Mouse (Mus musculus) heart, embryonic 15.5 days (tissue): ENCODE measurements around the gene Gm20696. TPM values are rescaled to one million over a fixed set of nuclear protein-coding genes. Genes with fewer than 3 reads are reported as not detected.

Experiments
- ATAC-seq: fragments of 200-750 bp; cut with Nextera tagmentation; replicated peaks from 2 replicates; pipeline ENCODE4 v1.8.0; 2017; ENCODE audit warnings: low read depth, moderate TSS enrichment; ENCODE audit not compliant: insufficient number of reproducible peaks, insufficient read depth, low FRiP score
- H3K27ac ChIP-seq: fragments of 300-500 bp; sonication (generic); 2 replicates; pipeline ENCODE4 v1.5.1; 2015; ENCODE audit warnings: mild to moderate bottlenecking, inconsistent platforms
- H3K27me3 ChIP-seq: fragments of 300-500 bp; sonication (generic); 2 replicates; pipeline ENCODE4 v1.6.1; 2015; ENCODE audit warnings: inconsistent platforms
- H3K36me3 ChIP-seq: fragments of 300-500 bp; sonication (generic); 2 replicates; pipeline ENCODE4 v1.6.1; 2015; ENCODE audit warnings: mild to moderate bottlenecking, inconsistent platforms
- H3K4me1 ChIP-seq: fragments of 300-500 bp; sonication (generic); replicated peaks from 2 replicates; pipeline ENCODE4 v1.6.1; 2015; ENCODE audit warnings: inconsistent platforms
- H3K4me2 ChIP-seq: fragments of 300-500 bp; sonication (generic); 2 replicates; pipeline ENCODE4 v1.6.1; 2015; ENCODE audit warnings: inconsistent platforms, mild to moderate bottlenecking, moderate library complexity
- H3K4me3 ChIP-seq: fragments of 300-500 bp; sonication (generic); 2 replicates; pipeline ENCODE4 v1.5.1; 2015; ENCODE audit warnings: mild to moderate bottlenecking, inconsistent platforms
- H3K9ac ChIP-seq: fragments of 300-500 bp; sonication (generic); 2 replicates; pipeline ENCODE4 v1.6.1; 2015; ENCODE audit warnings: mild to moderate bottlenecking, inconsistent platforms
- H3K9me3 ChIP-seq: fragments of 300-500 bp; sonication (generic); replicated peaks from 2 replicates; pipeline ENCODE4 v1.6.1; 2016; ENCODE audit warnings: inconsistent platforms
- WGBS: fragments of 180-500 bp; shearing (Covaris S2); methylation state at CpG from one replicate; pipeline ENCODE4 v1.1.7; 2015; ENCODE audit warnings: mixed read lengths; 5-methylcytosine and 5-hydroxymethylcytosine counted together
- polyA plus RNA-seq: library from polyadenylated mRNA; unstranded; fragments of >200 nt; fragmentation: Nextera tagmentation; extraction: Ambion mirVana; gene quantifications from 2 replicates; pipeline ENCODE4 v1.2.1, GENCODE M21; 2015

The Gm20696 gene
- polyA plus RNA-seq, 1 experiment from 2014 or later = 2.9 TPM

GRCm38 (mm10) chr6:99636801-99637200 is 29.8 kb downstream of the Gm20696 start:
- H3K4me1 ChIP-seq = no peaks in the 10 kb centered on the region
- H3K9me3 ChIP-seq = no peaks in the 10 kb centered on the region
- no peak overlapping the region for H3K27ac ChIP-seq
- H3K4me3 ChIP-seq = no peak overlapping the region
- H3K36me3 ChIP-seq = peaks cover 4% of the 10 kb centered on the region; the same call in 1 of the 2 replicates
- WGBS = 68% methylated on average over 8 of the region's 8 CpGs
- no peaks in the 10 kb centered on the region for H3K27me3 ChIP-seq
- H3K9ac ChIP-seq = no peak overlapping the region
- H3K4me2 ChIP-seq = no peak overlapping the region
- ATAC-seq = no peak

- Histone ChIP-seq H3K9me3 (no peaks in the 10 kb centered on the region), H3K36me3 (peaks cover 4% of the 10 kb centered on the region; the same call in 1 of the 2 replicates), H3K9ac (no peak overlapping the region), H3K4me1 (no peaks in the 10 kb centered on the region), H3K4me2 (no peak overlapping the region), H3K27ac (no peak overlapping the region), H3K4me3 (no peak overlapping the region), H3K27me3 (no peaks in the 10 kb centered on the region)
- 64% methylated on average over 9 of the region's 9 CpGs for WGBS
- ATAC-seq = no peak
These were observed 30.5 kb downstream of the Gm20696 start for GRCm38 (mm10) chr6:99636121-99636520.

DNA sequence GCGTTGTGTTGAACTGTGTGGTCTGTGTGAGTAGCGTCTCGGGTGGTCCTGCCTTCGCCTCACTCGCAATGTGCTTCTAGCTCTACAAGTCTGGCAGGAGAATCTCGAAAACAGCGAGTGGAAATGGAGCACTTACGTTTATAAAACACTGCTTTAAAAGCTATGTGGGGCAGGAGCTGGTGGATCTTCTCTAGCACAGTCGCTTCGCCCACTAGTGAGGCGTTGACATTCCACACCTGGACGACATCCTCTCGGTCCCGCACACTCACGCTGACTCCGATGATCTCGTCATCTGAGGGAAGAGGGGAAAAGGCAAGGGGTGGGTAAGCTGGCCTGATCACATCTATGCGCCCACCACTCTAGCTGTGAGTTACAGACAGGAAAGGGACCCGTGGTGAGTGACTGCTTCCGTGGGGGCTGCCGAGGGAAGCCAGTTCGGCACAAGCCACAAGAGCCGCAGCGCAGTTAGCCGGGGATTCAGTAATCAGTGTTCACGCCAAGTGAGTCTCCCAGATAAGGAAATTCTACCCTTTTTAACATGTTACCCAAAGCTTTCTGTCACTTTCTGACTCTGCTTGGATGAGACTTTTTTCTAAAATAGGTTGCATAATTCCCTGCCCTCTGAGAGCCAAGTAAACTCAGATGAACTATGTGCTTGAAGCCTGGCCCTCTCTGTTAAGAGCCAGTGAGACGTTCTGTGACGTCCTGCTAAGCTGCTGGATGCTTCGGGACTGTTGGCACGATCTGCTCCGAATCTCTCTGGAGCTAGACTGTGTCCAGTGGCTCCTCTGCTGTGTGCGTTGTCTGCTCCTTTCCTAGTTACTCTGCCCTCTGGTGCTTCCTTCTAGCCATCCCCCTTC is 34.2 kb downstream of the Gm20696 start:
- H3K9ac ChIP-seq = no peak overlapping the region
- no peak overlapping the region for H3K4me2 ChIP-seq
- no peak overlapping the region for H3K27ac ChIP-seq
- no peaks in the 10 kb centered on the region; the same call in 1 of the 2 replicates for H3K36me3 ChIP-seq
- H3K4me1 ChIP-seq = no peaks in the 10 kb centered on the region
- H3K27me3 ChIP-seq = no peaks in the 10 kb centered on the region
- WGBS = 69% methylated on average over 32 of the region's 32 CpGs
- no peak for ATAC-seq
- H3K9me3 ChIP-seq = no peaks in the 10 kb centered on the region
- no peak overlapping the region for H3K4me3 ChIP-seq

- 86% methylated on average over 5 of the region's 5 CpGs for WGBS
These were observed 35.0 kb downstream of the Gm20696 start for GRCm38 (mm10) chr6:99631637-99632036.

DNA sequence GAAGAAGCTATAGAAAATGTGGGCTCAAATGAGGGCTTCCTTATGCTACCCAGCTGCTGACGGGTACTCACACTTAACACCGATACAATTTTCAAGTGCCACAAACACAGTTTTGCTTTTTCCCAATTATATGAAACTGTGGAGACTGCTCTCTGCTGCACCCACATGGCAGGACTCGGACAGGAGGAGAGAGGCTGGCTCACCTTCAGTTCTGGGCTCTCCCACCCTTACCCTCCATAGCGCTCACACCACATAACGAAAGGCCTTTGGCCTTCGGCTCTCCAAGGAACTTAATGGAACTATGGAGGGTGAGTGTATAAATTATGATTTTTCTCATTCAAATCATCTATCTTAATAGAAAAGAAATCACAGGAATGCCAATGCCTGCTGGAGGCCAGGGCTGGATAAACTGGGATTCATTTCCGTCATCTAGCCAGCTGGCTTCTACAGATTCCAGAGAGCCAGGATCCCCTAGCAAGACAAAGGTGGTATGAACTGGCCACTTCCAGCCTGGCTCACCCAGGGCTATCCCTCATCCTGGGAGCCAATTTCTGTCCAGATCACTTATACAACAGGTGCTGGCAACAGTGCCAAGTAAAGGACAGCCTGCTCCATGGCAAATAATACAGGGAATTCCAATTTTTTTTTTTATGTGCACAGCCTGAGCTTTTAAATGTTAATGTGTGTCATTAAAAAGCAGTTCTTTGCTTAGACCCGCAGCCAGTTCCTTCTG is 36.7 kb downstream of the Gm20696 start:
- no peak for ATAC-seq
- no peak overlapping the region for H3K27ac ChIP-seq
- H3K9ac ChIP-seq = no peak overlapping the region
- H3K4me2 ChIP-seq = no peak overlapping the region
- H3K9me3 ChIP-seq = no peaks in the 10 kb centered on the region
- H3K27me3 ChIP-seq = no peaks in the 10 kb centered on the region
- H3K4me3 ChIP-seq = no peak overlapping the region
- no peaks in the 10 kb centered on the region for H3K4me1 ChIP-seq
- H3K36me3 ChIP-seq = no peaks in the 10 kb centered on the region; the same call in 1 of the 2 replicates
- WGBS = 77% methylated on average over 8 of the region's 8 CpGs

More at GRCm38 (mm10) chr6:99631637-99632036, 35.0 kb downstream of the Gm20696 start:
- Histone ChIP-seq H3K9ac (no peak overlapping the region), H3K9me3 (no peaks in the 10 kb centered on the region), H3K27ac (no peak overlapping the region), H3K27me3 (no peaks in the 10 kb centered on the region), H3K4me2 (no peak overlapping the region), H3K4me3 (no peak overlapping the region), H3K4me1 (no peaks in the 10 kb centered on the region), H3K36me3 (no peaks in the 10 kb centered on the region; the same call in 1 of the 2 replicates)
- ATAC-seq = no peak

DNA sequence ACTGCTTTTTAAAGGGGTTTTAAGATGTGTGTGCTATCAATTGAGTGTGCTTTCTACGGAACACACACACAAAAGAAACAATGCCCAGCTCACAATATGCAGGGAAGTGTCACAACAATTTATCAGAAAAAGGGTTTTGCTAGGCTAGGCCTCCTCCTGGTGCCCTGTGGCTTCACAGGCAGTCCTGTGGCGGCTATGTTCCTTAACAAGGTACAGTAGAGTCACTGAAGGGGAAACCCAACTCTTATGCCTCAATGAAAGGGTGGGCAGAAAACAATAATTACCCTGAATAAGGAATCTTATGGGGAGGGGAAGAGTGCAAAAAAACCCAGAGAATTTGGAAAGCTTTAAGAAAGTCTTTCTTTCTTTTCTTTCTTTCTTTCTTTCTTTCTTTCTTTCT is 40.2 kb downstream of the Gm20696 start:
- no peak for ATAC-seq

DNA sequence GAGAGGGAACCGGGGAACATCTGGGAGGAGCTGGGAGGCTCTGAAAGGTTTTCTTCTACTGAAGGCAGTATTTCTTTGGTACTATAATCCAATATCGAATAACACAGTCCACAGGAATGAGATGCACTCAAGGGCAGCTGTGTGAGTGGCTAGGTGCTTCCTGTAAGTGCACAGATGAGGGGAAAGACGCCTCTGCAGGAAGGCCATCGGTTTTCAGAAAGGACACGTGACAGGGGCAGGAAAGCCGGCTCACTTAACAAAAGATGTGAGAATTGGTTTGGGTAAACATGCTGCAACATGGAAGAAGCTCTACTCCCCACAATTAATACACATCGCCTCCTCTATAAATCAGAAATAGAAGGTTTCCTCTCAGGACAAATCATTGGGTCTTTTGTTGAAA is 40.8 kb downstream of the Gm20696 start:
- H3K4me1 ChIP-seq = no peaks in the 10 kb centered on the region
- no peaks in the 10 kb centered on the region for H3K27me3 ChIP-seq
- no peak overlapping the region for H3K4me3 ChIP-seq
- 48% methylated on average over 7 of the region's 7 CpGs for WGBS
- no peak overlapping the region for H3K27ac ChIP-seq
- no peak overlapping the region for H3K9ac ChIP-seq
- no peak overlapping the region for H3K4me2 ChIP-seq
- no peaks in the 10 kb centered on the region; the same call in 1 of the 2 replicates for H3K36me3 ChIP-seq
- no peak for ATAC-seq
- H3K9me3 ChIP-seq = no peaks in the 10 kb centered on the region

More for the DNA sequence above, 40.2 kb downstream of the Gm20696 start:
- Histone ChIP-seq H3K4me2 (no peak overlapping the region), H3K27me3 (no peaks in the 10 kb centered on the region), H3K36me3 (no peaks in the 10 kb centered on the region; the same call in 1 of the 2 replicates), H3K4me3 (no peak overlapping the region), H3K9ac (no peak overlapping the region), H3K9me3 (no peaks in the 10 kb centered on the region), H3K4me1 (no peaks in the 10 kb centered on the region), H3K27ac (no peak overlapping the region)
- WGBS = 82% methylated on average over 2 of the region's 2 CpGs

DNA sequence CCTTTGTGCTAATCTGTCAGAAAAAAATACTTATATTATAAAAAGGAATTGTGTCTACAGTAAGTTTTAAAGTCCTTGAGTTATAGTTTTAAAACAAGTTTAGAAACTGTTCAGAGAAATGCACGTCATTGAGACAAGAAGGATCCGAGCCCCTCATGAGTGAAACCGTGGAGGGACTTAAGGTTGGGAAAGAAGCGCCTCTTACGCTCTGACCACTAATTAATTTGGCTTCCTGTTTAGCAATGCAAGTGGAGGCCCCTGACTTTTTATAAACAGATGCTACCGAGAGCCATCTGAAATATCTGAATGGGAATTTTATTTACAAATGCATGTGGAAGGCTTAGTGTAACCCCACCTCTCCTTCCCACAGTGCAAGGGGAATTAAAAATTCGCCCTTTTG is 41.3 kb downstream of the Gm20696 start:
- 77% methylated on average over 7 of the region's 7 CpGs for WGBS
- Histone ChIP-seq H3K4me1 (no peaks in the 10 kb centered on the region), H3K9me3 (no peaks in the 10 kb centered on the region), H3K27ac (no peak overlapping the region), H3K4me3 (no peak overlapping the region), H3K4me2 (no peak overlapping the region), H3K9ac (no peak overlapping the region), H3K36me3 (no peaks in the 10 kb centered on the region; the same call in 1 of the 2 replicates), H3K27me3 (no peaks in the 10 kb centered on the region)
- ATAC-seq = no peak

DNA sequence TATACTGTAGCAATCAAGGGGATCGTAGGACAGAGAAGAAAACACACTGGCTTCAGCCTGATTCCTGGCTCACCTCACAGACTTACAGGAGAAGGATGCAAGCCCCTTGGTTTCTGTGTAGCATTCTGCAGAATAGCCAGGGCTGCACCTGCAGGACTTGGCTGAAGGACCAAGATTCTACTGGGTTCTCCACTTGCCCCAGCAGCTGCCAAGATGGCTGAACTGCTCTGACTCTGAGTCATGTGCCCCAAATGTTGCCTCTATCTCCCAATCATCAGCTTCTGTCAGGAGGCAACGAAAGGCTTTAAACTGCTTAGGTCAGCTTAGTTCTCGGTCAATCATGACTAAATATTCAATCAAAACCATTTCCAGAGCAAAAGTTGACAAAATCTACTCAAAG is 42.1 kb downstream of the Gm20696 start:
- no peak overlapping the region for H3K4me3 ChIP-seq
- no peak overlapping the region for H3K27ac ChIP-seq
- H3K9me3 ChIP-seq = no peaks in the 10 kb centered on the region
- 78% methylated on average over 3 of the region's 3 CpGs for WGBS
- H3K9ac ChIP-seq = no peak overlapping the region
- H3K4me1 ChIP-seq = 0 out of 2 replicates have a peak, but pooled peaks cover under 1% of the 10 kb centered on the region
- no peaks in the 10 kb centered on the region for H3K27me3 ChIP-seq
- H3K4me2 ChIP-seq = no peak overlapping the region
- no peaks in the 10 kb centered on the region; the same call in 1 of the 2 replicates for H3K36me3 ChIP-seq
- no peak for ATAC-seq

DNA sequence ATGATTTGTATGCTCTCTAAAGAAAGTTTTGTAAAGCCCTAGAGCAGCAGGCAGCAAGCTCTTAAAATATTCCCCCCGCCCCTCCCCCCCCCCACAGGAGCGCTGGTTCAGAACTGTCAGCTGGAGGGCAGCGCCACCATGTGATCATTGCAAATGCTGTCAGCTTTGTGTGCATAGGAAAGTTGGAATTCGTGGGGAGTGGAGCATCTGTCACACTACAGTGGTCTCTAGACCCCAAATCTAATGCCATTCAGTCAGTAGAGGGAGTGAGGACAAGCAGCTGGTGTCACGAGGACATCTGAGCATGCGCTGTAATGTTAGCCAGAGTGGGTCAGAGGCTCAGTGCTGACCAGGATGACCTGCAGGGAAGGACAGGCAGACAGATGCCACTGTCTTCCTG is 43.0 kb downstream of the Gm20696 start:
- no peak for ATAC-seq
- H3K9ac ChIP-seq = no peak overlapping the region
- no peaks in the 10 kb centered on the region for H3K9me3 ChIP-seq
- H3K4me1 ChIP-seq = 0 out of 2 replicates have a peak, but pooled peaks cover 2% of the 10 kb centered on the region
- H3K4me3 ChIP-seq = no peak overlapping the region
- H3K27me3 ChIP-seq = no peaks in the 10 kb centered on the region
- WGBS = 20% methylated on average over 6 of the region's 6 CpGs
- no peak overlapping the region; the same call in 1 of the 2 replicates for H3K4me2 ChIP-seq
- H3K36me3 ChIP-seq = no peaks in the 10 kb centered on the region; the same call in 1 of the 2 replicates
- H3K27ac ChIP-seq = no peak overlapping the region

GRCm38 (mm10) chr6:99621167-99621566 is 45.4 kb downstream of the Gm20696 start:
- no peak overlapping the region for H3K9ac ChIP-seq
- no peaks in the 10 kb centered on the region for H3K9me3 ChIP-seq
- H3K27me3 ChIP-seq = no peaks in the 10 kb centered on the region
- H3K4me1 ChIP-seq = 0 out of 2 replicates have a peak, but pooled peaks cover 2% of the 10 kb centered on the region
- H3K27ac ChIP-seq = no peak overlapping the region
- no peak overlapping the region for H3K4me2 ChIP-seq
- no peaks in the 10 kb centered on the region for H3K36me3 ChIP-seq
- no peak overlapping the region for H3K4me3 ChIP-seq
- 68% methylated on average over 4 of the region's 4 CpGs for WGBS
- ATAC-seq = no peak
